Mouse (Mus musculus): ENCODE measurements around the gene Fam166a.

Fam166a gene

DNA sequence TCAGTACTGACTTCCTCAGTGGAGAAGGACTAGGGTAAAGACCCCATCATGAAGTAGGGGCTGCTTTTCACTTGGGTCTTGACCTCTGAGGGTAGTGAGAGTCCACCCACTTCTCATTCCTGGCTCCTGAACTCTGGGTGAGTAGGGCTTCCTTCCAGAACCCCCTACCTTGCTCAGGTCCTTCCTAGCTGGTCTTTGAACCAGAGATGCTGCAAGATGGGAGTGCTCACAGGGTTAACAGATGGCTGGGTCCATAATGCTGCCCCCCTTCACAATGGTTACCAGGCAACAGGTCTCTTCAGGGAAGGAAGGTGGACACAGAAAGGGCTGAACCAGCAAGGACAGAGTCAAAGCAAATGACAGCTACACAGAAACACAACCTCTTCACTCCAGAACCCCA is at the start of gene Fam166a:
Fam166a (plus strand) TSS at position 301 of the 400 bp plus-strand sequence.
- DNase-seq (ENCODE audit: low read depth, low spot score): no peak

DNA sequence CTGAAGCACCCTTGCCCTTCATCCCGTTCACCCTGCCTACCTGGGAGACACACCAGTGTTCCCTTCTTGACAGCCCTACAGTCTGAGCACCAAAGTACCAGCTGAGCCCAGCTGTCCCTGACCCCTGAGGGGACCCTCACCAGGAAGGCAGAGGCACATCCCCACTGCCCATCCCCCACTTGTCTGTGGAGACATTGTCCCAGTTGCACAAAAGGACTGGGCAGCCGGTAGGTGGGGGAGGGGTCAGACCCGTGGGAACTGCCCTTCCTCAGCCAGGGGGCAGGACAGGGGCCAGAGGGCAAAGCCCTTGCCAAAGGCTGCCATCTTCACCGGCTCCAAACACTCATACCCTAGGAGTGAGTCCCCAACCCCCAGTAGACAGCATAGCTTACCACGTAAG is 48.8 kb upstream of the Fam166a start:
- DNase-seq (ENCODE audit: low read depth, low spot score): no peak

DNA sequence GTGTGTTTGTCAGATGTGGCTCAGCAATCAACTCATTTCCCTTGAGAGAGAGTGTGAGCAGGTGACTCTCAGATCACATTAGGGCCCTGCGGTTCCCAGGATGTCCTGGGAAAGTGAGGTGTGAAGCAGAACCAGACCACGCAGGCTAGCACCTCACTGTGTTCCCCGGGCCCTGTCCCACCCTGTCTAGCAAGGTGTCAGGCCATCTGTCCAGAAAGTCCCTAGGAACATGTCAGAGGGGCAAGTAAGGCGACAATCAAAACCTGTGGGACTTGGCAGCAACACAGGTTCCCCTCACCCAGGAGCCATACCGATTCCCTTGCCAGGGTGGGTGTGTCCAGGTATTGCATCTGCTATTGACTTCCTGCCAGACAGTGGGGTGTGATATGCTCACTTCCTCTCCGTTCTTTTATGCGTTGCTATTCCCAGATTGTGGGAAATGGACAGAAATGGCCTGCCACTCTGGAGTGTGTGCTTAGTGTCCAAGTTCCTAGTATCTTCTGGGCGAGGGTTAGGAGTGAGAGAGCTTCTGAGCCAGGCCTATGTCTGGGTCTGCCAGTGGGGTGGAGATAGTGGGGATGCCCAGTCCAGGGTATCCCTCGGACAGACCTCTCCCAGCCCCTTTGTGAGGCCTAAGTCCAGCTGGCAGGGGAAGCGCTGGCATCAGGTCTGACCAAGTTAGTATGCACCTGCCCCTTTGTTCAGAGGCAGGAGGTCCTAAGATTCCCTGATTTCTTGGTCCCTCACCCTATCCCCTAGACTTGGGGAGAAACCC is 48.0 kb upstream of the Fam166a start:
- no peak for DNase-seq (ENCODE audit: low read depth, low spot score)

DNA sequence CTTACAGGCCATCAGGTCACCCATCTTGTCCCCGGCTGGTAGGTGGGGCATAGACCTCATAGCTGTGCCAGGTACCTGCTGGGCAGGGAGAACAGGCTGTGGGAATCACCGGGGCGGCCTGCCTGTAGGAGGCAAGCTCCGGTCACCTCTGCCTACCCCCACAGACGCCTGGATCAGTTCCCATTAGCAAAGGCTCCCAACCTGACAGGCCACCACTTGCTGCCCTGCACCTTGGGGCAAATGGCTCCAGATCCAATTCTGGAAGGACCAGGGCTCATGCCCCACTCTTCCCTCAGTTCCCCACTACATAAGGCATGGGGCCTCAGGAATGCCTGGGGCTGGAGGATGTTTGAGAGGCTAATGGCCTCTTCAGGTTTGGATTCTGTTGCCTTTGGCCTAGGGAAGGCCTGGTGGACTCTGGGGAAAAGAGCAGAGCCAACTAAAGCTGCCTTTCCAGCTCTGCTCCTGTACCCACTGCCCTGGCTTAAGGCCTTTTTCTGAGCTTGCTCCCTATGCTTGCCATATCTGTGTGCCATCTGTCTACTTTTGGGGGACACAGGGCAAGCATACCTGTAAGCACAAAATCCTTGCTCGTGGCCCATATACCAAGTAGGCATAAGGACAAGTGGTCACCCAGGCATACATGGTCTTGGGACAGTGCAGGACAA is 47.3 kb upstream of the Fam166a start:
- no peak for DNase-seq (ENCODE audit: low read depth, low spot score)

DNA sequence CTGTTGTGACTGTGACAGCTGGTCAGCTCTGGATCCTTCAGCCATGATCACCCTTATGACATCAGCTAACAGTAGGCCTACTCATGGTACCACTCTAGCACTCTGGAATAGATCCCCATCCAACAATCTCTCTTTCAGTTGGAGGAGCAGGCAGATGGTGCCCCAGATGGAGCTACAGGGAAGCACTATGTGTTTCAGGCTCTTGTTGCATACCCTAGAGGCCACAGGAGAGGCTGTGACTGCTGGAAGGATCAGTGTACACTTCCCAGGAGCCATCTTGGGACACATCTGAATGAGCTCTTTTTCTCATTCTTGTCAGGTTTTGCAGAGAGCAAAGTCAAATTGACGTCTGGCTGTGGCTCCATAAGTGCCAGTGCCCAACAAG is 46.8 kb upstream of the Fam166a start:
- DNase-seq (ENCODE audit: low read depth, low spot score): no peak

DNA sequence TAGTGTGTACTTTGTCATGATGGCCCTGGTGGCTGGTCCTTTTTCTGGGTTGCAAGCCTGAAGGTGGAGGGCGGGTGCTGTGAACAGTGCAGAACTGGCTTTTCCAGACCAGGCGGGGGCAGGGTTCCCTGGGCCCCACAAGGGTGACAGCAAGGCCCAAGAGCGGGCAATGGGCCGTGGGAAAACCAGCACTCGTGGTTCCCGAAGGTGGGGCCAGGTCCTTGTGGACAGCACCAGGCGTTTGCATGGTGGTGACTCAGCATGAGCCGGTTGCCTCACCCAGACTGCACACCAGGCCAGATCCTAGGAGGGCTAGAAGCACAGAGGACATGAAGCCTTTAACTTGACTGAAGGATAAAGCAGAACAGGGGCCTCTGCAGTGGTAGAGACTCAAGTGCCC is 45.9 kb upstream of the Fam166a start:
- no peak for DNase-seq (ENCODE audit: low read depth, low spot score)

DNA sequence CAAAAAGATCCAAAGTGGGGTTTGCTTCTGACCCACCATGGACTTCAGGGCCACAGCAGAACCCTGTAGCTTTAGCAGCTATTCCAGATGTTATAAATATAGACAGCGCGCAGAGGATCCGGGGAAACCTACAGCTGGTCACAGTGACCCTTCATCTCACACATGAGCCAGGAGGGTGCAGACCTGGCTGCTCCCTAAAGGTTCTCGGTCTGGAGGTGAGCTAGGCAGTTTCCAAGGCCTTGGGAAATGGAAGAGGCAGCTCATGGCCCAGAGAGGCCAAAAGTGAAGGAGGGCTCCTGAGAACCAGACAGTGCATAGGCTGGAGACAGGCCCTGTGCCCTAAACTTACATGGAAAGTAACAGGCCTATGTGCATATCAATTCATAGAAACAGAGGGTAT is 44.7 kb upstream of the Fam166a start:
- DNase-seq (ENCODE audit: low read depth, low spot score): no peak

DNA sequence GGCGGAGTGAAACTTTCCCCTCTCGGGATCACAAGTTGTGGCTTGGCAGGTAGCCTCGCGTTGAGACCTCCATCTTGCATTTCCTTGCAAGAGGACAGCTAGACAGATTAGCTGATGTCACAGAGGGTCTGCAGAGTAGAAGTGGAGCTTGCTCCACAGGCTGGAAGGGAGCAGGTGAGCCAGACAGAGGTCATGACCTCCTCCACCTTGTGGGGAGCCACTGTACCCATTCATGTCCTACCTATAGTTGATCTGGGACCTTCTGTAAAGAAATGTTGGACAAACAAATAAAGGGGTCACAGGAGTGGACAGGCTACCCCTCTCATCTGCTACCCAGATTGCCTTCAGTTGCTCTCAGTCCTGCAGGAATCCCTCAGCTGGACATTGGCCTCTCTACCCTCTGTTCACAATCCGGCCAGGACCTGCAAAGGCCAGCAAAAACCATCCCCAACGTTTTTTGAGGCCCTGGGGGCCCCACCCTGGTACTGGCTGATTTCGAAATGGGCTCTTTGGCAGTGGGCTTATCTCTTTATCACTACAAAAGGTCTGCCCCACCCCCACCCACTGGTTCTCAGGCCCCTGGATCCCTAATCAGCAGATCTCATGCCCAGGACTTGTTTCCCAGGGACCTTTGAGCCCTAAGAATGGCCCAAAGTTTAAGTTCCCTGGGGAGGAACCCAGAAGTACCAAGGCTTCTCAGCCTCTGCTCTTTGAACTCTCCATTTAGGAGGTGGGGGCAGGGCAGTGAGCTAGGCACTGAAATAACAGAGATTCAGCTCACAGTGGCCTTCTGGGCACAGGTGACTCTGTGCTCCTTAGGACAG is 43.5 kb upstream of the Fam166a start:
- DNase-seq (ENCODE audit: low read depth, low spot score): no peak

DNA sequence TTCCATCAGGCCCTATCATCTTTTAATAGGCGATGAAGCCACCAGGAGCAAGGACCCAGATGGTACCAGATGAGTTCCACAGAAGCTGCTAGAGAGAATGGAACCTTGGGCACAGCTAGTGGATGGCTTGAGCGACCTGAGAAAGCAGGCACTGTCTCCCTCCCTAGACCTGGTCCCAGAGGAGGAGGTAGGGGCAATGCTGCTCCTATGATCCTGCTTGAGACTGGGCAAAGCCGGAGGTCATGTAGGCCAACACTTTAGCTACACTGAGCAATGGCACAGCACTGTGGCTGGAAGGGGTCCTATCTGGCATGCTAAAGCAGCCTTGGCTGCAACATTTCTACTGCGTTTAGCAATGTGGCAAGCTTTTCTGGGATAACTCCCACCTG is 42.9 kb upstream of the Fam166a start:
- DNase-seq (ENCODE audit: low read depth, low spot score): no peak

DNA sequence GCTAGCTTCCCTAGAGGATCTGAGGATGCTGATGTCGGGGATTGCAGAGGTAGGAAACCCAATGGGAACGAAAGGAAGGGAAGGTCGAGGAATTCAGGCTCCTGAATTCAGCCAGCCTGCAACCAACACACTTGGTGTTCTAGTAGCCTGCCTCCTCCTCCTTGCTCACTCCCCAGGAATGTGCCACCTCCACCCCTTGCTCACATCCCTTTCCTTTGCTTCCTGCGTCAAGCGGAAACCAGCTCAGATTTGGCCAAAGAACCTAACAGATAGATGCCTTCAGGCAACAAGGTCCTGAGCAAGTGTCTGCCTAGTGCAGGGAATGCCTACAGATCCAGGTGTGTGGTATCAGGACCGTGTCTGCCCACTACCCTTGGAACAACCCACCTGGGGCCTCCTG is 42.0 kb upstream of the Fam166a start:
- no peak for DNase-seq (ENCODE audit: low read depth, low spot score)

DNA sequence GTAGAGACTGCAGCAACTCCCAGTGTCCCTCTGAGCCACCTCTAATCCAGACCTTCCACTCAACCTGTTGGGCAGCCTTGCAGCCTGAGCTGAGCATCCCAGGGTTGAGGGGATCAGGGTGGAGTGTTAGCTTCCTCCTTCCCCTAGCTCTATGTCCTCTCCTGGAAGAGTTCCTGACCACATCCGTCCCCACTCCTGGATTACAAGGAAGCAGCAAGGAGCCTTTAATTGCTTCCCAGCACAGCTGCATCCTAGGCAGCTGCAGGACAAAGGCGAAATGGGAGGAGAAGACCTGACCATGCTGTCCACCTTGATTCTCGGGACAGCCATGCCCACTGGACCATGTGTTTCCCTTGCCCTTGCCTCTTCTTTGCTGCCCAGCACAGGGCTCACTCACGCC is 41.5 kb upstream of the Fam166a start:
- no peak for DNase-seq (ENCODE audit: low read depth, low spot score)

DNA sequence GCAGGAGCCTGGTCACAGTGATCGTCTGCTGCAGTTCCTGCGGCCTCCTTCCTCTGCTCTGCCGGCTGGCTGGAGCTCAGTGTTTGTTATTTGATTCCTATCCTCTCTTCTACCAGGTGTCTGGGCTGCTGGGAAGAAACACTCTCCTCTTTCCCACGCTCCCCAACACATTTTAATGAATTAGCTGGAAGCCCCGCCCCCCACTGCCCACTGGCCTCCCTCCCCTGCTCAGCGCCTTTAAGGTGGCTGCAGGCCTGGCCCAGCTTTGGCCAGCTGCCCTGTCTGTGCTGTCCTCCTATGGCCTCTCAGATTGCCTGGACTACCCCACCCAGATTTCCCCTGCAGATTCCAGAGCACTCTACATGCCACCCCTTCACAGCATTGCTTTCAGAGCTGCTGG is 40.9 kb upstream of the Fam166a start:
- no peak for DNase-seq (ENCODE audit: low read depth, low spot score)

DNA sequence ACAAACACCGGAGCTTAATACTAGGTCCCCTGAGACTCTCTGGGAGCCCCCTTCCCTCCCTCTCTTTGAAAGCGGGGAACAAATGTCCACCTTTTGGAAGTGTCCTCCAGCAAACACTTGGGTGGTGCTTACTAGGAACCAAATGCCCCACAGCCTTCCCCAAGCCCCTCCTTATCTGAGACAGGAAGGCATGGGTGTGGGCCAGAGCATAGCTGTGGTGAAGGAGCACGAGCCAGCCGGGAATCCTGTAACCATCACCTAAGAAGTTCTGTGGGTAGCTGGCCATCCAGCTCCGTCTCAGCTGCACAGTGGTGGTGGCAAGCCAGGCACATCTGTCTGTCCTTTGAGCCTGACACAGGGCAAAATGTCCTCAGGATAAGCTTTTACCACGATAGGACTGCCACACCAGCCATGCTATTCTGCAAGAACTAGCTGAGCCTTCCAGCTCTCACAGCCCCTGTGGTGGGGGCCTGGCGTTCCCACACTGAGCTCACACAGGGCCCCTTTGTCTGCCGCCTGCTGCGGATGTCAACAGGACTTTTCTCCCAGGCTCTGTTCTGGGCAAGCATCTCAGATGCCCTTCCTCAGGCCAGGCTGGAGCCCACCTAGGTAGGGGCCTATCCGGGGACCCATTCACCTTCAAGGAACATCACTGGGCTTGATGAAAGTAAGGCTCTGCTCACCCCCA is 40.1 kb upstream of the Fam166a start:
- no peak for DNase-seq (ENCODE audit: low read depth, low spot score)

DNA sequence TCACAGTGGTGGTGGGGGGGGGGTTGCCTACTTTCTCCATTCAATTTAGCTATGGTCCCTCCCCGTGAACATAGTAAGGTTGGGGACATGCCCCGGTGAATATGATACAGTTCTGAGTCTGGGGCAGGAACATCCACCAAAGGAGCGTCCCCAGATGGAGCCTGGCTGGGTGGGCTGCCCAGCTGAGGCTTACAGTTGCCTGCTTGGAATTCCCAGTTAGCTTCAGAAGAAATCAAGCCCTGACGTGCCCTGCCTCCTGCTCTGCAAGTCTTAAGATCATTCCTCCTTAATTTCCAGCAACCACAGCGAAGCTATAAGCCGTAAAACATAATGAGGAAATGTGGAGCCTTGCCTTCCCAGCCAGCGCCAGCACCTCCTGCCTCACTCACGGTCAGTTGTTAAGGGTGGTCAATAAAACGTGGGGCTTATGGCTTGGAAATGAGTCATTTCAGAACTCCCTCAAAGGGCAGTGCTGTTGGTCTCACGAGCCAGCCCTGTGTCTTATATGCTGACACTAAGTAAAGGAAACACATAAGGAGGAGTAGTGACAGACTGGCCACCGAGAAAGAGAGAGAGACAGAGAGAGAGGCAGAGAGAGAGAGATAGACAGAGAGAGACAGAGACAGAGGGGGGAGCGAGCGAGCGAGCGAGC is 38.9 kb upstream of the Fam166a start:
- no peak for DNase-seq (ENCODE audit: low read depth, low spot score)

DNA sequence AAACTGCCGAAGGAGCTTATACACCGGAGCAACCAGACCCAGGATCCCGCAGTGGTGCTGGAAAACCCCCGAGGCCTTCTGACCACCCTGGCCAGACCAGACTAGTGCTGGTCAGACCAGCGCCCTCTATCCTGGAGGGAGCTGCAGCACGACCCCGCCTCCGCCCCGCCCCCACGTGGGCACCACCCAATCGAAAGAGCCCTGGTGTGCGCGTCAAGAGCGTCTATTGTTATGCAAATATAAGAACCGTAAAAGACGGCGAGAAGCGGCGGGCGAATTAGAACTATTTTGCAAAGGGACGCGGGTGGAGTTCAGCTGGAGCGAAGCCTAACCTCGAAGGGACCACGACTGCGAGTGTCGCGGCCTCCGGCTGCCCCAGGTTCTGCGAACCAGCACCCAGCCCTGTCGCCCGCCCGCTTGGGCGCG is 38.1 kb upstream of the Fam166a start, which contains the start of gene Nrarp:
Nrarp (plus strand) TSS at position 281 of the 426 bp plus-strand sequence.
- DNase-seq (ENCODE audit: low read depth, low spot score): peak; percentile 77

DNA sequence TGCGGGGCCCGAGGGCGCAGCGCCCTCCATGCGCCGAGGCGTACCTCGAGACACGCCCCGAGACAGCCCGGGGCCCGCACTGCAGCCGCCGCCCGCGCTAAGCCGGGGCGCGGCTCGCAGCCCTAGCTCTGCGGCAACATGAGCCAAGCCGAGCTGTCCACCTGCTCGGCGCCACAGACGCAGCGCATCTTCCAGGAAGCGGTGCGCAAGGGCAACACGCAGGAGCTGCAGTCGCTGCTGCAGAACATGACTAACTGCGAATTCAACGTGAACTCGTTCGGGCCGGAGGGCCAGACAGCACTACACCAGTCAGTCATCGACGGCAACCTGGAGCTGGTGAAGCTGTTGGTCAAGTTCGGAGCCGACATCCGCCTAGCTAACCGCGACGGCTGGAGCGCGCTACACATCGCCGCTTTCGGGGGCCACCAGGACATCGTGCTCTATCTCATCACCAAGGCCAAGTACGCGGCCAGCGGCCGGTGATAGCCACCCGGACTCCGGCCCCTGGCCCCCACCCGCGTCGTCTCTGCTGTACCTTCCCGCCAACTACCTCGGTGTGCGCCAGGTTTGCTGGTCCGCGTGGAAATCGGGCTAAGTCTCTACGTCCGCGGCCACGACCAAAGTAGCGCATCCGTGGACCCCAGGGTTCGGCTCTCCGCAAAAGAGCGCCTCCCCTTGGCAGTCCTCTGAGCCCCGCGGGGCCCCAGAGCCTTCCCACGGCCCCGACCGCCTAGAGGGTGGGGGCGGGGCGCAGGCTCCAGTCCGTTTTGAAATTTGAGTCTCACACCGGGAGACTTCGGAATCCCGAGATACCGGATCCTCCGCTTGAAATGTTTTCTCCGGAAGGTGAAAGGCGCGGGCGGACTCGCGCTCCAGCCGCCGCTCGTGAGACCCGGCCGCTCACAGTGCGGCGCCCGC is 37.3 kb upstream of the Fam166a start:
- DNase-seq (ENCODE audit: low read depth, low spot score): no peak

DNA sequence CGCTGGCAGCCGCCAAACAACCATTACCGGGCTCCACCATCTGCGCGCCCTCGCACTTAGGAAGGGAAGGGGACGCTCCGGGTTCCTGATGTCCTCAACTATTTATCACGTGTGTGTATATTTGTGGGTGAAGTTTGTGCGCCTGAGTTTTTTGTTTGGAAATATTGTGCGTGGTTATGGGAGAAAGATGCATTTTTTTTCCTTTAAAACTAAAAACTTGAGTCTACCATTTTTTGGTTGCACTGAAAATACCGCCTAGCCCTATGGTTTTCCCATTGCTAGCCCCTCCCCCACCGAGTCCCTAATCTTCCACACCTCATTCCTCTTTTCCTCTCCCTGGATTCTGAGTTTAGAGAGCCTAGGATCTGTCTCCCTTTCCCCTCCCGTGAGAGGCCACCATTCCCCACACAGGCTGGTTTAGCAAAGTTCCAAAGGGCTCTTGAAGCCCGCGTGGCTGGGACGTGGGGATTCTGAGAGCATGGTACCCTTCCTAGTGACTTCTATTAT is 36.6 kb upstream of the Fam166a start:
- DNase-seq (ENCODE audit: low read depth, low spot score): no peak

DNA sequence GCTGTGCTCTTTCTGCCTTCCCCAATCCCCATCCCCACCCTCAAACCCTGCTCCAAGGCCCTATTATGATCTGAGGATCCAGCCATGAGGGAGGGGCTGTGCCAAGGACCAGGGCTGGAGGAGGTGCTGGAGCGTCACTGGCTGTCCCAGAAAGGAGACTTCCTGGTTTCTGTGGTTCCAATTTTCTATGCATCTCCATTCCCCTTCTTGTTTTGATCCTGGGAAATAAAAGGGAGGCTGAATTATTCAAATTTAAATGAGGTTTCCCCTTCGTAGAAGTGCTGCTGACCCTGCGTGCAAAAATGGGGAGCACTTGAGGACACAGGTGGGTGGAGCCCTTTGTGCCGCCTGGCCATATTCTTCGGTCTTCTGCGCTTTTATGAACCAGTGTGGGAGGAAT is 35.9 kb upstream of the Fam166a start:
- no peak for DNase-seq (ENCODE audit: low read depth, low spot score)

DNA sequence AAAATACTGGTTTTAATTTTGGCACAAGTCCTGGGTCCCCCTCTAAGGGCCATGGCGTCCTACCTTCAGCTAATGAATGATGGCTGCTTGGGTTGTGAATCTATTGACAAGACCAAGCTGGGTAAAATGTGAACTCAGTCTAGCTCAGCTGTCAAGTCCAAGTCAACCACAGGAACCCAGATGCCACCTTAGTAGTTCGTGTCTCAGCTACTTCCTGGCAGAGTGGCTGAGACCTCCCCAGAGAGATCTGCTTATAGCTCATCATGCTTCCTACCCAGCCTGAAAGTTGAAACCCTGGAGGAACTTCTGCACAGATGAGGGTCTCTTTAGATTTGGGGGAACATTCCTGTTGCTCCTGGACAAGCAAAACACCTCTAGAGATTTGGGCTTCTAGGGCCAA is 35.2 kb upstream of the Fam166a start:
- DNase-seq (ENCODE audit: low read depth, low spot score): no peak

DNA sequence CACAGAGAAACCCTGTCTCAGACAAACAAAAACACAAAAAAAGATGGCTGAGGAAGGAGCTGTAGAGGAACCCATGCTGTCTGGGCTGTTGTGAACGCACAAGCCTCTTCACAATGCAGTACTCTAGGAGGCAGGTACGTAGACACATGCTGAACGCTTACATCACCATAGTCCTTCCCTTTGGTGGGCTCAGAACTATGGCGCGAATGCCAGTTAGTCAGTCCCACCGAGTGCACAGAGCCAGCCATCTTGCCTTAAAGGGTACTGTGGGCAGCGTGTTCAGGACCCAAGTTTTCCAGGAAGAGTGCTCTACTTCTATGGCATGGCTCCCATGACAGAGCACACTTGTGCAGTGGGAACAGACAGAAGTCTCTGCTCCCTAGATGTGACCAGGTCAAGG is 34.0 kb upstream of the Fam166a start:
- DNase-seq (ENCODE audit: low read depth, low spot score): no peak
